Mouse (Mus musculus) hindbrain, embryonic 14.5 days (tissue): ENCODE results near the gene Zfp646. TPM values are rescaled to one million over a fixed set of nuclear protein-coding genes. Genes with fewer than 3 reads are reported as not detected.

Experiments used
- ATAC-seq: fragments of 200-750 bp; cut with Nextera tagmentation; 2 replicates; pipeline ENCODE4 v1.8.0; 2017; ENCODE audit warnings: moderate number of reproducible peaks, mild to moderate bottlenecking, moderate TSS enrichment, moderate library complexity; ENCODE audit not compliant: low FRiP score
- DNase-seq: peaks from one replicate; pipeline ENCODE4 v3.0.0-alpha.2; 2015; ENCODE audit warnings: low spot score
- H3K27ac ChIP-seq: fragments of 300-500 bp; sonication (generic); 2 replicates; pipeline ENCODE4 v1.5.1; 2014; ENCODE audit warnings: mild to moderate bottlenecking, moderate library complexity
- H3K27me3 ChIP-seq: fragments of 300-500 bp; sonication (generic); 2 replicates; pipeline ENCODE4 v1.6.1; 2014; ENCODE audit warnings: mild to moderate bottlenecking, low read length, mixed read lengths; ENCODE audit not compliant: control insufficient read depth, insufficient read depth
- H3K36me3 ChIP-seq: fragments of 300-500 bp; sonication (generic); replicated peaks from 2 replicates; pipeline ENCODE4 v1.6.1; 2014; ENCODE audit not compliant: control insufficient read depth, insufficient read depth
- H3K4me1 ChIP-seq: fragments of 300-500 bp; sonication (generic); replicated peaks from 2 replicates; pipeline ENCODE4 v1.6.1; 2014; ENCODE audit warnings: antibody characterized with exemption, low read length, mixed read lengths; ENCODE audit not compliant: control insufficient read depth, insufficient read depth
- H3K4me2 ChIP-seq: fragments of 300-500 bp; sonication (generic); replicated peaks from 2 replicates; pipeline ENCODE4 v1.6.1; 2014; ENCODE audit warnings: mild to moderate bottlenecking, moderate library complexity
- H3K4me3 ChIP-seq: fragments of 300-500 bp; sonication (generic); replicated peaks from 2 replicates; pipeline ENCODE4 v1.5.1; 2014; ENCODE audit warnings: mild to moderate bottlenecking, low read length
- H3K9ac ChIP-seq: fragments of 300-500 bp; sonication (generic); 2 replicates; pipeline ENCODE4 v1.6.1; 2014
- H3K9me3 ChIP-seq: fragments of 300-500 bp; sonication (generic); 2 replicates; pipeline ENCODE4 v1.6.1; 2016; ENCODE audit warnings: low read length; ENCODE audit not compliant: control insufficient read depth
- WGBS: fragments of 180-500 bp; shearing (Covaris S2); extraction: QIAGEN DNeasy Blood & Tissue Kit; methylation state at CpG from one replicate; pipeline ENCODE4 v1.1.7; 2014; 5-methylcytosine and 5-hydroxymethylcytosine counted together
- polyA plus RNA-seq: library from polyadenylated mRNA; unstranded; fragments of >200 nt; fragmentation: Nextera tagmentation; extraction: Ambion mirVana; gene quantifications from 2 replicates; pipeline ENCODE4 v1.2.1, GENCODE M21; 2014

Gene Zfp646
- polyA plus RNA-seq, 1 experiment from 2014 or later = 11.6 TPM

GRCm38 (mm10) chr7:127931351-127932135, 55.5 kb downstream of the Zfp646 start:
- peaks cover 5% of the 10 kb centered on the region for H3K4me1 ChIP-seq
- H3K4me2 ChIP-seq = no peak overlapping the region
- H3K9ac ChIP-seq = no peak overlapping the region
- WGBS = 43% methylated on average over 13 of the region's 13 CpGs
- H3K9me3 ChIP-seq = no peaks in the 10 kb centered on the region
- ATAC-seq (no peak), DNase-seq (no peak)
- no peak overlapping the region for H3K4me3 ChIP-seq
- peaks cover 25% of the 10 kb centered on the region for H3K27me3 ChIP-seq
- H3K27ac ChIP-seq = no peak overlapping the region
- peaks cover 3% of the 10 kb centered on the region for H3K36me3 ChIP-seq

- Histone ChIP-seq H3K4me2 (no peak overlapping the region), H3K27ac (no peak overlapping the region), H3K27me3 (peaks cover 25% of the 10 kb centered on the region), H3K9ac (no peak overlapping the region), H3K9me3 (no peaks in the 10 kb centered on the region), H3K4me3 (no peak overlapping the region), H3K4me1 (peaks cover 5% of the 10 kb centered on the region), H3K36me3 (no peaks in the 10 kb centered on the region)
- 16% methylated on average over 13 of the region's 13 CpGs for WGBS
- ATAC-seq (no peak), DNase-seq (no peak)
Measured at GRCm38 (mm10) chr7:127932273-127933031, 56.4 kb downstream of the Zfp646 start.

- Histone ChIP-seq H3K9me3 (no peaks in the 10 kb centered on the region), H3K4me1 (peaks cover 5% of the 10 kb centered on the region), H3K9ac (peak overlapping the region; percentile 46; the same call in 1 of the 2 replicates), H3K4me3 (no peak overlapping the region), H3K27ac (no peak overlapping the region), H3K36me3 (no peaks in the 10 kb centered on the region), H3K4me2 (no peak overlapping the region), H3K27me3 (peaks cover 12% of the 10 kb centered on the region; the same call in 1 of the 2 replicates)
- no peak for ATAC-seq
- 90% methylated on average over 5 of the region's 5 CpGs for WGBS
- DNase-seq = no peak
Measured at GRCm38 (mm10) chr7:127934075-127934474, 58.1 kb downstream of the Zfp646 start.

GRCm38 (mm10) chr7:127935028-127935722, 59.2 kb downstream of the Zfp646 start:
- peaks cover 5% of the 10 kb centered on the region for H3K4me1 ChIP-seq
- peaks cover 4% of the 10 kb centered on the region; the same call in 1 of the 2 replicates for H3K27me3 ChIP-seq
- peak overlapping the region; percentile 83 for H3K27ac ChIP-seq
- DNase-seq = peak; percentile 95
- peak; percentile 95 for ATAC-seq
- H3K9me3 ChIP-seq = no peaks in the 10 kb centered on the region
- no peaks in the 10 kb centered on the region for H3K36me3 ChIP-seq
- 6% methylated on average over 30 of the region's 32 CpGs for WGBS
- peak overlapping the region; percentile 71 for H3K4me2 ChIP-seq
- H3K9ac ChIP-seq = peak overlapping the region; percentile 73
- peak overlapping the region; percentile 63 for H3K4me3 ChIP-seq

Other genes with a start within 250 kb of the Zfp646 start
- gene Bcl7c, start 167.3 kb upstream of the Zfp646 start, polyA plus RNA-seq = 50.2 and 57.4 TPM in 2 replicates
- 3.1 and 4.2 TPM in 2 replicates for gene Ctf1, start 163.5 kb upstream of the Zfp646 start, polyA plus RNA-seq
- gene Ctf2, start 144.1 kb upstream of the Zfp646 start, polyA plus RNA-seq = 0.25 TPM in 1 of 2 replicates, not detected in the other
- 5.6 and 6.9 TPM in 2 replicates for gene Fbxl19, start 131.7 kb upstream of the Zfp646 start, polyA plus RNA-seq
- gene Orai3, start 106.4 kb upstream of the Zfp646 start, polyA plus RNA-seq = 4.8 and 7.3 TPM in 2 replicates
- 18.7 and 19.1 TPM in 2 replicates for gene Setd1a, start 99.6 kb upstream of the Zfp646 start, polyA plus RNA-seq
- not detected in 2 replicates for gene Gm49388, start 90.6 kb upstream of the Zfp646 start, polyA plus RNA-seq
- gene Hsd3b7, start 75.6 kb upstream of the Zfp646 start, polyA plus RNA-seq = 10.6 and 11.0 TPM in 2 replicates
- 9.6 and 10.6 TPM in 2 replicates for gene Stx4a, start 51.9 kb upstream of the Zfp646 start, polyA plus RNA-seq
- gene Stx1b, start 51.7 kb upstream of the Zfp646 start, polyA plus RNA-seq = 59.7 and 66.2 TPM in 2 replicates
- gene Zfp668, start 607 bp downstream of the Zfp646 start, polyA plus RNA-seq = 22.5 and 26.8 TPM in 2 replicates
- gene Prss53, start 14.7 kb downstream of the Zfp646 start, polyA plus RNA-seq = 0.83 and 1.1 TPM in 2 replicates
- not detected in 2 replicates for gene Gm21974, start 19.2 kb downstream of the Zfp646 start, polyA plus RNA-seq
- 71.9 and 81.8 TPM in 2 replicates for gene Vkorc1, start 19.4 kb downstream of the Zfp646 start, polyA plus RNA-seq
- gene Bckdk, start 27.9 kb downstream of the Zfp646 start, polyA plus RNA-seq = 65.5 and 69.2 TPM in 2 replicates
- 42.1 and 46.0 TPM in 2 replicates for gene Kat8, start 36.3 kb downstream of the Zfp646 start, polyA plus RNA-seq
- 0.25 TPM in 2 replicates for gene Prss8, start 53.9 kb downstream of the Zfp646 start, polyA plus RNA-seq
- 13.1 and 14.2 TPM in 2 replicates for gene Prss36, start 70.5 kb downstream of the Zfp646 start, polyA plus RNA-seq
- gene Fus, start 91.2 kb downstream of the Zfp646 start, polyA plus RNA-seq = 39.0 and 44.2 TPM in 2 replicates
- 6.6 and 9.8 TPM in 2 replicates for gene Pycard, start 117.6 kb downstream of the Zfp646 start, polyA plus RNA-seq
- not detected in 2 replicates for gene Trim72, start 127.7 kb downstream of the Zfp646 start, polyA plus RNA-seq
- 0.60 and 0.88 TPM in 2 replicates for gene Itgam, start 186.4 kb downstream of the Zfp646 start, polyA plus RNA-seq
- not detected in 2 replicates for gene Gm49368, start 186.5 kb downstream of the Zfp646 start, polyA plus RNA-seq